Mouse (Mus musculus) embryonic fibroblast, embryonic 13.5 days (primary cell): ENCODE measurements around the gene Ttc25. TPM values are rescaled to one million over a fixed set of nuclear protein-coding genes. Genes with fewer than 3 reads are reported as not detected.
"Not testable (repeated sequence)": the region's sequence is repeated elsewhere in the genome, so short reads cannot be mapped to it uniquely, and the experiment has no call there.

Source experiments
- H3K27ac ChIP-seq: 2 replicates; pipeline ENCODE4 v1.5.1; 2012; ENCODE audit warnings: low read length, control low read depth, inconsistent platforms; ENCODE audit not compliant: insufficient read depth
- H3K4me1 ChIP-seq: 2 replicates; pipeline ENCODE4 v1.6.1; 2011; ENCODE audit warnings: low read length; ENCODE audit not compliant: control insufficient read depth, insufficient read depth
- H3K4me3 ChIP-seq: 2 replicates; pipeline ENCODE4 v1.5.1; 2011; ENCODE audit warnings: mild to moderate bottlenecking, control low read depth, low read length; ENCODE audit not compliant: insufficient read depth
- CTCF ChIP-seq: IDR thresholded peaks from 2 replicates; pipeline ENCODE4 v1.5.1; 2011; ENCODE audit warnings: mild to moderate bottlenecking, control low read depth, low read length, moderate library complexity, borderline replicate concordance; ENCODE audit not compliant: insufficient read depth
- POLR2A ChIP-seq: IDR thresholded peaks from 2 replicates; pipeline ENCODE4 v1.6.1; 2011; ENCODE audit warnings: low read depth, mild to moderate bottlenecking, control low read depth, low read length, moderate library complexity
- polyA plus RNA-seq: library from polyadenylated mRNA; stranded (reverse); fragments of >200 nt; gene quantifications from 2 replicates; pipeline ENCODE4 v1.2.4, GENCODE M21; 2011; ENCODE audit warnings: low read depth; ENCODE audit not compliant: missing spikeins, insufficient read length

The Ttc25 gene
- polyA plus RNA-seq, 1 experiment: not detected

GRCm38 (mm10) chr11:100528375-100529165 lies 16.8 kb upstream of the Ttc25 start:
- no peak for TF ChIP-seq POLR2A
- TF ChIP-seq CTCF: no peak
- peak overlapping the region; percentile 20 for H3K4me3 ChIP-seq
- H3K4me1 ChIP-seq: peaks cover 12% of the 10 kb centered on the region; the same call in 1 of the 2 replicates
- H3K27ac ChIP-seq: peak overlapping the region; percentile 53

- no peak overlapping the region for H3K27ac ChIP-seq
- no peak overlapping the region for H3K4me3 ChIP-seq
- TF ChIP-seq POLR2A: no peak
- no peak for TF ChIP-seq CTCF
- H3K4me1 ChIP-seq: no peaks in the 10 kb centered on the region
These were observed 11.5 kb upstream of the Ttc25 start for GRCm38 (mm10) chr11:100533871-100534270.

GRCm38 (mm10) chr11:100534411-100534810 lies 11.0 kb upstream of the Ttc25 start:
- not testable (repeated sequence) for H3K27ac ChIP-seq, H3K4me1 ChIP-seq, H3K4me3 ChIP-seq

GRCm38 (mm10) chr11:100534821-100535220 lies 10.6 kb upstream of the Ttc25 start:
- not testable (repeated sequence) for H3K4me1 ChIP-seq, H3K27ac ChIP-seq, H3K4me3 ChIP-seq

GRCm38 (mm10) chr11:100535996-100536395 lies 9.4 kb upstream of the Ttc25 start:
- H3K4me3 ChIP-seq: no peak overlapping the region
- TF ChIP-seq POLR2A (no peak), CTCF (no peak)
- H3K4me1 ChIP-seq: no peaks in the 10 kb centered on the region
- no peak overlapping the region for H3K27ac ChIP-seq

GRCm38 (mm10) chr11:100536466-100536865 lies 8.9 kb upstream of the Ttc25 start:
- no peak overlapping the region for H3K27ac ChIP-seq
- no peak overlapping the region for H3K4me3 ChIP-seq
- no peak for TF ChIP-seq CTCF
- no peaks in the 10 kb centered on the region for H3K4me1 ChIP-seq

GRCm38 (mm10) chr11:100540966-100541365 lies 4.4 kb upstream of the Ttc25 start:
- H3K4me3 ChIP-seq: no peak overlapping the region
- 0 out of 2 replicates have a peak, but pooled peaks cover 2% of the 10 kb centered on the region for H3K4me1 ChIP-seq
- H3K27ac ChIP-seq: no peak overlapping the region
- TF ChIP-seq CTCF (no peak), POLR2A (no peak)

GRCm38 (mm10) chr11:100541577-100541976 lies 3.8 kb upstream of the Ttc25 start:
- no peak overlapping the region for H3K4me3 ChIP-seq
- H3K4me1 ChIP-seq: 0 out of 2 replicates have a peak, but pooled peaks cover 2% of the 10 kb centered on the region
- no peak for TF ChIP-seq POLR2A
- TF ChIP-seq CTCF: no peak
- H3K27ac ChIP-seq: no peak overlapping the region

GRCm38 (mm10) chr11:100545746-100546085 lies 309 bp downstream of the Ttc25 start:
- Histone ChIP-seq H3K4me3 (peak overlapping the region; percentile 50), H3K27ac (no peak overlapping the region), H3K4me1 (0 out of 2 replicates have a peak, but pooled peaks cover 2% of the 10 kb centered on the region)
- TF ChIP-seq POLR2A: no peak
- TF ChIP-seq CTCF: no peak

GRCm38 (mm10) chr11:100546955-100547354 lies 1.5 kb downstream of the Ttc25 start:
- TF ChIP-seq POLR2A (no peak), CTCF (no peak)
- Histone ChIP-seq H3K4me3 (no peak overlapping the region), H3K4me1 (0 out of 2 replicates have a peak, but pooled peaks cover 2% of the 10 kb centered on the region), H3K27ac (no peak overlapping the region)
